Mouse (Mus musculus) small intestine, adult 2 months (tissue): ENCODE results near the gene Gm20696. TPM values are rescaled to one million over a fixed set of nuclear protein-coding genes. Genes with fewer than 3 reads are reported as not detected.

Source experiments
- H3K27ac ChIP-seq: fragments of 200-500 bp; 2 replicates; pipeline ENCODE4 v1.5.1; 2012; ENCODE audit warnings: low read depth, low read length, control low read depth, inconsistent platforms; ENCODE audit not compliant: insufficient read depth
- H3K27me3 ChIP-seq: fragments of 200-500 bp; 2 replicates; pipeline ENCODE4 v1.6.1; 2012; ENCODE audit warnings: mild to moderate bottlenecking, moderate library complexity, low read length, inconsistent platforms; ENCODE audit not compliant: control insufficient read depth, insufficient read depth
- H3K36me3 ChIP-seq: fragments of 200-500 bp; 2 replicates; pipeline ENCODE4 v1.6.1; 2012; ENCODE audit warnings: mild to moderate bottlenecking, low read length, control low read depth, inconsistent platforms; ENCODE audit not compliant: control insufficient read depth, insufficient read depth
- H3K4me1 ChIP-seq: fragments of 200-500 bp; 2 replicates; pipeline ENCODE4 v1.6.1; 2012; ENCODE audit warnings: low read length, inconsistent platforms, mixed read lengths; ENCODE audit not compliant: control insufficient read depth, insufficient read depth, insufficient read length
- H3K4me3 ChIP-seq: fragments of 200-500 bp; 2 replicates; pipeline ENCODE4 v1.5.1; 2012; ENCODE audit warnings: low read depth, mild to moderate bottlenecking, control low read depth, inconsistent platforms, low read length, moderate library complexity
- CTCF ChIP-seq: fragments of 200-500 bp; IDR thresholded peaks from 2 replicates; pipeline ENCODE4 v1.5.1; 2012; ENCODE audit warnings: low read depth, mild to moderate bottlenecking, control low read depth, inconsistent platforms, low read length, moderate library complexity, mixed read lengths; ENCODE audit not compliant: insufficient replicate concordance, insufficient read length; ENCODE audit errors: extremely low read depth
- POLR2A ChIP-seq: fragments of 200-500 bp; IDR thresholded peaks from 2 replicates; pipeline ENCODE4 v1.6.1; 2012; ENCODE audit warnings: low read depth, mild to moderate bottlenecking, control low read depth, inconsistent platforms, low read length, moderate library complexity
- WGBS: fragments of 180-500 bp; shearing (Covaris S2); methylation state at CpG from one replicate; pipeline ENCODE4 v1.1.7; 2018; 5-methylcytosine and 5-hydroxymethylcytosine counted together
- polyA plus RNA-seq: library from polyadenylated mRNA; depleted of rRNA; stranded (reverse); fragments of >200 nt; gene quantifications from 2 replicates; pipeline ENCODE4 v1.2.3, GENCODE M21; 2012

The Gm20696 gene
- polyA plus RNA-seq, 1 experiment = 0.57 TPM

GRCm38 (mm10) chr6:99309466-99310170 lies 357.0 kb downstream of the Gm20696 start:
- no peak overlapping the region for H3K4me3 ChIP-seq
- TF ChIP-seq POLR2A (no peak), CTCF (no peak)
- WGBS = 71% methylated on average over 14 of the region's 14 CpGs
- no peaks in the 10 kb centered on the region for H3K27me3 ChIP-seq
- H3K27ac ChIP-seq = no peak overlapping the region
- peaks cover 2% of the 10 kb centered on the region; the same call in 1 of the 2 replicates for H3K4me1 ChIP-seq
- no peaks in the 10 kb centered on the region; the same call in 1 of the 2 replicates for H3K36me3 ChIP-seq

- Histone ChIP-seq H3K4me1 (peaks cover 6% of the 10 kb centered on the region; the same call in 1 of the 2 replicates), H3K36me3 (no peaks in the 10 kb centered on the region; the same call in 1 of the 2 replicates), H3K27me3 (no peaks in the 10 kb centered on the region), H3K27ac (no peak overlapping the region), H3K4me3 (no peak overlapping the region)
- no peak for TF ChIP-seq POLR2A
- no peak for TF ChIP-seq CTCF
- 91% methylated on average over 3 of the region's 3 CpGs for WGBS
These were observed 360.8 kb downstream of the Gm20696 start for GRCm38 (mm10) chr6:99305751-99306150.

DNA sequence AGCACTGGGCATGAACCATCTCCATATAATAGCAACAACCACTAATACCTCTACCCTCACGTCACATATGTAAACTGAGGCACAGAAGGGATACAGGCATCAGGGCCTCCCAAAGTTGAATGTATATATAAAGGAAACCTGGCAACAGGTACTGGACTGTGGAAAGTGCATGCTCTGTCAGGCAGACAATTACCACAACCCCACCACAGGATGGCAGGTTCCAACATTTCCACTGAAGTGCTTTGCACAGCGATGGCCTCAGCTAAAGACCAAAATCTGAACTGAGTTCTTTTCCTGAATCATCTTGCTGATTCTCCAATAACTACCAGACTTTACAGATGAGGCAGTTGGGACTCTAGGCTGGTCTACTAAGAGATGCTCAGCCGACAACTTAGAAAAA lies 361.4 kb downstream of the Gm20696 start:
- Histone ChIP-seq H3K4me1 (peaks cover 5% of the 10 kb centered on the region; the same call in 1 of the 2 replicates), H3K27ac (no peak overlapping the region), H3K4me3 (no peak overlapping the region), H3K27me3 (no peaks in the 10 kb centered on the region), H3K36me3 (no peaks in the 10 kb centered on the region; the same call in 1 of the 2 replicates)
- TF ChIP-seq CTCF (no peak), POLR2A (no peak)
- WGBS = 86% methylated on average over 3 of the region's 3 CpGs

DNA sequence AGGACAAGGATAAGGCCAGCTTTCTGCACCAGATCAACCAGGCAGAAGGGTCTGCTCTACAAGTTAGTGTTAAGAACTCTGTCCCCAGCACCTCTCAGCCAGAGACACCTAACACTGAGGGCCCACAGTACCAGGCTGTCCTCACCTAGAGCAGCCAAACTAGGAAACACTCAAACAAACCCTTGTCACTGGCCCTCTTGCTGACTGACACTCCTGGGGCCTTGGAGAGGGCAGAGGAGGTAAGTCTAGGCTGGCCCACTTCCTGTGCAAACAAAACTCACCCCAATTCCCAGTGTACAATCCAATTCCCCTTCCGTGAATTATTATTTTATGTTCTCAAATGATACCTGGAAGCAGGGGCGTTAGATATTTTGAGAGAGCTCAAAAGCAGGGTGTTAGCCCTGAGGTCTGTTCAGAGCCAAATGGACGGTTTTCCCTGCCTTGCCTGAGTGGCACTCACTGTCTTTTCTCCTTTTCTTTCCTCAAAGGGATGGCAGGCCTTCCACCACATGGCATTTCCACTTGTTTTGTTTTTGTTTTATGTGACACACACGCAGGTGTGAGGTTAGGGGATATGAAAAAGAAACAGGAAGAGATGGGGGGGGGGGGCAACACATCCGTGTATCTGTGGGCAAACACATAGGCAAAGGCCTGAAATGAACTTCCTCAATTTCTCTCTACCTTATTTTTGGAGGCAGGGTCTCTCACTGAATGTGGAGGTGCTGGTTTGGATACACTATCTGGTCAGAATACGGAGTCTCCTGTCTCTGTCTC lies 363.7 kb downstream of the Gm20696 start:
- Histone ChIP-seq H3K4me3 (no peak overlapping the region), H3K27me3 (no peaks in the 10 kb centered on the region), H3K27ac (no peak overlapping the region), H3K4me1 (peaks cover 4% of the 10 kb centered on the region; the same call in 1 of the 2 replicates), H3K36me3 (no peaks in the 10 kb centered on the region; the same call in 1 of the 2 replicates)
- TF ChIP-seq CTCF (no peak), POLR2A (no peak)
- 55% methylated on average over 6 of the region's 6 CpGs for WGBS

DNA sequence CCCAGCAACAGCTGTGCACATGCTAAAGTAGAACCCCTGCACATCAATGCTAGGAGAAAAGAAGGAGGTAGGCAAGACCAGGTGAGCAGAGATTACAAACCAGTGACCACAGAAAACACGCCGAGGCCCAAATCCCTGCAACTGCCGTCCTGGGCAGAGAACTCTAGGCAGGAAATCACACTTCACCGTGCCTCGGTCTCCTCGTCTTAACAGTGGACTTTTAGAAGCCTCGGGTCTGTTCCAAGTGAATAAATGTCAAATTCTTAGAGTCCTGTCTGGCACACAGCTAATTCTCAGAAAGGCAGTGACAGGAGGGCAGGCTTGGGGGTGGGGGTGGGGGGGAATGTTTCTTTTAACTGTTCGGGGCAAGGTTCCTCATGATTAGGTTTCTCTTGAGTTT lies 364.7 kb downstream of the Gm20696 start:
- TF ChIP-seq CTCF (no peak), POLR2A (no peak)
- no peak overlapping the region for H3K27ac ChIP-seq
- WGBS = 91% methylated on average over 8 of the region's 8 CpGs
- H3K4me1 ChIP-seq = peaks cover 4% of the 10 kb centered on the region; the same call in 1 of the 2 replicates
- H3K36me3 ChIP-seq = no peaks in the 10 kb centered on the region
- no peak overlapping the region for H3K4me3 ChIP-seq
- H3K27me3 ChIP-seq = no peaks in the 10 kb centered on the region

- no peaks in the 10 kb centered on the region for H3K36me3 ChIP-seq
- 85% methylated on average over 6 of the region's 6 CpGs for WGBS
- H3K27ac ChIP-seq = no peak overlapping the region
- H3K4me1 ChIP-seq = peaks cover 4% of the 10 kb centered on the region; the same call in 1 of the 2 replicates
- H3K27me3 ChIP-seq = no peaks in the 10 kb centered on the region
- TF ChIP-seq POLR2A (no peak), CTCF (no peak)
- no peak overlapping the region for H3K4me3 ChIP-seq
These were observed 366.4 kb downstream of the Gm20696 start for GRCm38 (mm10) chr6:99300235-99300634.

GRCm38 (mm10) chr6:99299196-99299595 lies 367.4 kb downstream of the Gm20696 start:
- Histone ChIP-seq H3K4me1 (peaks cover 4% of the 10 kb centered on the region; the same call in 1 of the 2 replicates), H3K4me3 (no peak overlapping the region), H3K36me3 (no peaks in the 10 kb centered on the region), H3K27ac (no peak overlapping the region), H3K27me3 (no peaks in the 10 kb centered on the region)
- TF ChIP-seq POLR2A = no peak
- TF ChIP-seq CTCF = no peak
- 89% methylated on average over 14 of the region's 14 CpGs for WGBS
